Mouse (Mus musculus) MEL (cell line): ENCODE measurements at regions not wholly inside any gene's neighbourhood (a gene's known extent, or its start where the extent isn't known, plus 50 kb on each side); places are given as distances from the start of the nearest gene placed in this dataset.

Experiments
- DNase-seq: peaks from one replicate; pipeline ENCODE4 v3.0.0; 2011; ENCODE audit warnings: low read depth, low spot score
- H3K27ac ChIP-seq: 2 replicates; pipeline ENCODE4 v1.5.1; 2012; ENCODE audit warnings: low read depth, mild to moderate bottlenecking, control low read depth, low read length, moderate library complexity; ENCODE audit not compliant: control insufficient read depth
- H3K27me3 ChIP-seq, 2 experiments: fragments of 150-350 bp in 1 of 2; sonication (generic) in 1 of 2; 2 replicates each; pipeline ENCODE4 v1.6.1; 2012; ENCODE audit warnings: low read length in 2 of 2, mild to moderate bottlenecking in 2 of 2, improper control_type of control experiment in 1 of 2, moderate library complexity in 1 of 2; ENCODE audit not compliant: insufficient read depth in 2 of 2, control insufficient read depth in 1 of 2
- H3K36me3 ChIP-seq, 2 experiments: 2 replicates each; pipeline ENCODE4 v1.6.1; 2012 to 2014; ENCODE audit warnings: low read length in 2 of 2, improper control_type of control experiment in 1 of 2, inconsistent platforms in 1 of 2, mild to moderate bottlenecking in 1 of 2; ENCODE audit not compliant: insufficient read depth in 2 of 2, control insufficient read depth in 1 of 2
- H3K4me1 ChIP-seq, 2 experiments: fragments of 150-350 bp in 1 of 2; sonication (generic) in 1 of 2; 2 replicates each; pipeline ENCODE4 v1.6.1; 2012; ENCODE audit warnings: low read length in 2 of 2, improper control_type of control experiment in 1 of 2, mild to moderate bottlenecking in 1 of 2; ENCODE audit not compliant: insufficient read depth in 2 of 2, control insufficient read depth in 1 of 2
- H3K4me3 ChIP-seq, 2 experiments: fragments of 150-350 bp in 1 of 2; sonication (generic) in 1 of 2; 2 replicates each; pipeline ENCODE4 v1.5.1; 2012; ENCODE audit warnings: low read depth in 2 of 2, low read length in 2 of 2, mild to moderate bottlenecking in 2 of 2, moderate library complexity in 2 of 2, control low read depth in 1 of 2, improper control_type of control experiment in 1 of 2; ENCODE audit not compliant: control insufficient read depth in 1 of 2, insufficient read depth in 1 of 2
- H3K79me2 ChIP-seq: 2 replicates; pipeline ENCODE4 v1.6.1; 2012; ENCODE audit warnings: mild to moderate bottlenecking, low read length, moderate library complexity; ENCODE audit not compliant: control insufficient read depth, poor library complexity, insufficient read depth
- H3K9ac ChIP-seq: 2 replicates; pipeline ENCODE4 v1.6.1; 2012; ENCODE audit warnings: low read depth, mild to moderate bottlenecking, control low read depth, low read length, moderate library complexity; ENCODE audit not compliant: control insufficient read depth, poor library complexity, severe bottlenecking
- H3K9me3 ChIP-seq: fragments of 150-350 bp; sonication (generic); replicated peaks from 2 replicates; pipeline ENCODE4 v1.6.1; 2012; ENCODE audit warnings: mild to moderate bottlenecking, low read length, improper control_type of control experiment, moderate library complexity; ENCODE audit not compliant: insufficient read depth
- BHLHE40 ChIP-seq: IDR thresholded peaks from 2 replicates; pipeline ENCODE4 v1.6.1; 2012; ENCODE audit warnings: low read depth, mild to moderate bottlenecking, inconsistent platforms, low read length, improper control_type of control experiment, borderline replicate concordance
- CHD1 ChIP-seq: IDR thresholded peaks from 2 replicates; pipeline ENCODE4 v1.6.1; 2012; ENCODE audit warnings: low read depth, mild to moderate bottlenecking, inconsistent platforms, low read length, improper control_type of control experiment
- CTCF ChIP-seq, 3 experiments: IDR thresholded peaks in 2 of 3; conservative IDR thresholded peaks in 1 of 3; 2 replicates each; pipeline ENCODE4 v1.5.1; 2011 to 2012; ENCODE audit warnings: low read length in 3 of 3, low read depth in 2 of 3, mild to moderate bottlenecking in 2 of 3, improper control_type of control experiment in 1 of 3, inconsistent platforms in 1 of 3, mixed read lengths in 1 of 3, moderate library complexity in 1 of 3; ENCODE audit not compliant: control insufficient read depth in 1 of 3, insufficient read depth in 1 of 3, poor library complexity in 1 of 3, severe bottlenecking in 1 of 3
- GATA1 ChIP-seq: IDR thresholded peaks from 2 replicates; pipeline ENCODE4 v1.6.1; 2011; ENCODE audit warnings: low read depth, low read length, improper control_type of control experiment
- HCFC1 ChIP-seq: IDR thresholded peaks from 2 replicates; pipeline ENCODE4 v1.6.1; 2012; ENCODE audit warnings: low read depth, mild to moderate bottlenecking, inconsistent platforms, low read length, improper control_type of control experiment, moderate library complexity
- JUND ChIP-seq: IDR thresholded peaks from 2 replicates; pipeline ENCODE4 v1.6.1; 2011; ENCODE audit warnings: low read depth, mild to moderate bottlenecking, improper control_type of control experiment, low read length
- KAT2A ChIP-seq: conservative IDR thresholded peaks from 2 replicates; pipeline ENCODE4 v1.6.1; 2012; ENCODE audit warnings: low read depth, low read length, improper control_type of control experiment, inconsistent platforms
- MAX ChIP-seq: IDR thresholded peaks from 2 replicates; pipeline ENCODE4 v1.6.1; 2011; ENCODE audit warnings: low read length, improper control_type of control experiment
- NELFE ChIP-seq: IDR thresholded peaks from 2 replicates; pipeline ENCODE4 v1.6.1; 2011; ENCODE audit warnings: low read depth, low read length, improper control_type of control experiment
- POLR2AphosphoS5 ChIP-seq: IDR thresholded peaks from 2 replicates; pipeline ENCODE4 v1.6.1; 2012; ENCODE audit warnings: low read depth, borderline replicate concordance, mild to moderate bottlenecking, inconsistent platforms, low read length, moderate library complexity, mixed read lengths
- RAD21 ChIP-seq: IDR thresholded peaks from 2 replicates; pipeline ENCODE4 v1.6.1; 2011; ENCODE audit warnings: mild to moderate bottlenecking, low read depth, low read length, improper control_type of control experiment
- RCOR1 ChIP-seq: IDR thresholded peaks from 2 replicates; pipeline ENCODE4 v1.6.1; 2012; ENCODE audit warnings: low read depth, mild to moderate bottlenecking, inconsistent platforms, low read length, improper control_type of control experiment
- SMC3 ChIP-seq: IDR thresholded peaks from 2 replicates; pipeline ENCODE4 v1.6.1; 2011; ENCODE audit warnings: low read depth, low read length, improper control_type of control experiment
- TAL1 ChIP-seq: IDR thresholded peaks from 2 replicates; pipeline ENCODE4 v1.6.1; 2012; ENCODE audit warnings: mild to moderate bottlenecking, inconsistent platforms, low read length, moderate library complexity, mixed read lengths
- UBTF ChIP-seq: IDR thresholded peaks from 2 replicates; pipeline ENCODE4 v1.6.1; 2012; ENCODE audit warnings: low read depth, mild to moderate bottlenecking, inconsistent platforms, low read length, improper control_type of control experiment, moderate library complexity, borderline replicate concordance; ENCODE audit not compliant: insufficient read depth
- ZC3H11A ChIP-seq: IDR thresholded peaks from 2 replicates; pipeline ENCODE4 v1.6.1; 2012; ENCODE audit warnings: low read depth, mild to moderate bottlenecking, inconsistent platforms, low read length, improper control_type of control experiment
- ZMIZ1 ChIP-seq: IDR thresholded peaks from 2 replicates; pipeline ENCODE4 v1.6.1; 2012; ENCODE audit warnings: low read depth, mild to moderate bottlenecking, inconsistent platforms, low read length, improper control_type of control experiment, moderate library complexity

GRCm38 (mm10) chr1:150257596-150257995 is 61.6 kb upstream of the Pdc start:
- no peak overlapping the region for H3K9ac ChIP-seq
- H3K27me3 ChIP-seq, result no peaks in the 10 kb centered on the region
- H3K9me3 ChIP-seq, result no peaks in the 10 kb centered on the region
- peak; percentile 59 for TF ChIP-seq RAD21
- TF ChIP-seq ZC3H11A, result peak; percentile 53
- peak; percentile 64 for TF ChIP-seq SMC3
- no peak for TF ChIP-seq NELFE
- TF ChIP-seq TAL1, result no peak
- TF ChIP-seq JUND, result no peak
- TF ChIP-seq KAT2A, result no peak
- no peak for TF ChIP-seq GATA1
- TF ChIP-seq HCFC1, result no peak
- TF ChIP-seq UBTF, result no peak
- TF ChIP-seq CHD1, result no peak
- TF ChIP-seq CTCF (IDR thresholded peaks at IDR 0.05 in 2 of 3, conservative IDR thresholded peaks at IDR 0.05 in 1 of 3; ENCODE audit: control insufficient read depth in 1 of 3, insufficient read depth in 1 of 3, low read depth in 2 of 3, low read length in 3 of 3, poor library complexity in 1 of 3, severe bottlenecking in 1 of 3), result peak in 1 of 3 experiments; percentile 58; a peak in 2 of 6 replicates
- no peak for TF ChIP-seq MAX
- no peak for TF ChIP-seq POLR2AphosphoS5
- TF ChIP-seq RCOR1, result no peak
- H3K27ac ChIP-seq, result no peak overlapping the region
- peak; percentile 34 for DNase-seq
- H3K4me1 ChIP-seq, result no peaks in the 10 kb centered on the region
- H3K4me3 ChIP-seq, result no peak overlapping the region
- H3K79me2 ChIP-seq, result no peaks in the 10 kb centered on the region
- H3K36me3 ChIP-seq, result no peaks in the 10 kb centered on the region

GRCm38 (mm10) chr1:150260355-150260754 is 58.9 kb upstream of the Pdc start:
- no peaks in the 10 kb centered on the region for H3K4me1 ChIP-seq
- no peaks in the 10 kb centered on the region for H3K27me3 ChIP-seq
- H3K9ac ChIP-seq, result no peak overlapping the region
- H3K4me3 ChIP-seq, result no peak overlapping the region
- TF ChIP-seq RCOR1 (peak; percentile 60; the same call in 1 of the 2 replicates), UBTF (no peak)
- DNase-seq, result no peak
- H3K36me3 ChIP-seq, result no peaks in the 10 kb centered on the region
- no peak overlapping the region for H3K27ac ChIP-seq
- no peaks in the 10 kb centered on the region for H3K9me3 ChIP-seq
- no peaks in the 10 kb centered on the region for H3K79me2 ChIP-seq

- TF ChIP-seq TAL1 (no peak), RCOR1 (no peak), ZC3H11A (peak; percentile 80), CTCF (IDR thresholded peaks at IDR 0.05 in 2 of 3, conservative IDR thresholded peaks at IDR 0.05 in 1 of 3; ENCODE audit: control insufficient read depth in 1 of 3, insufficient read depth in 1 of 3, low read depth in 2 of 3, low read length in 3 of 3, poor library complexity in 1 of 3, severe bottlenecking in 1 of 3) (peak; percentile 51 to 87 (median 55)), SMC3 (peak; percentile 90), POLR2AphosphoS5 (no peak), GATA1 (peak; percentile 59), BHLHE40 (no peak), RAD21 (peak; percentile 91), ZMIZ1 (no peak)
- DNase-seq, result peak; percentile 74
- Histone ChIP-seq H3K9ac (no peak overlapping the region), H3K36me3 (no peaks in the 10 kb centered on the region), H3K9me3 (no peaks in the 10 kb centered on the region), H3K27ac (no peak overlapping the region), H3K4me3 (no peak overlapping the region), H3K4me1 (no peaks in the 10 kb centered on the region), H3K27me3 (no peaks in the 10 kb centered on the region), H3K79me2 (no peaks in the 10 kb centered on the region)
These were observed 52.7 kb upstream of the Pdc start for GRCm38 (mm10) chr1:150266502-150266901.
